Mouse (Mus musculus) lung, embryonic 14.5 days (tissue): ENCODE data around the gene H2-Q6. TPM values are rescaled to one million over a fixed set of nuclear protein-coding genes. Genes with fewer than 3 reads are reported as not detected.
"Not testable (repeated sequence)": the region's sequence is repeated elsewhere in the genome, so short reads cannot be mapped to it uniquely, and the experiment has no call there.

Experiments used
- ATAC-seq: fragments of 200-750 bp; cut with Nextera tagmentation; 2 replicates; pipeline ENCODE4 v1.8.0; 2017; ENCODE audit warnings: mild to moderate bottlenecking, moderate TSS enrichment, moderate library complexity; ENCODE audit not compliant: insufficient read depth
- DNase-seq: peaks from one replicate; pipeline ENCODE4 v3.0.0-alpha.2; 2015
- H3K27ac ChIP-seq: fragments of 300-500 bp; sonication (generic); 2 replicates; pipeline ENCODE4 v1.5.1; 2014; ENCODE audit warnings: low read depth, mild to moderate bottlenecking, moderate library complexity
- H3K27me3 ChIP-seq: fragments of 300-500 bp; sonication (generic); 2 replicates; pipeline ENCODE4 v1.6.1; 2014; ENCODE audit warnings: low read length, control low read depth; ENCODE audit not compliant: insufficient read depth
- H3K36me3 ChIP-seq: fragments of 300-500 bp; sonication (generic); 2 replicates; pipeline ENCODE4 v1.6.1; 2014; ENCODE audit warnings: control low read depth; ENCODE audit not compliant: insufficient read depth
- H3K4me1 ChIP-seq: fragments of 300-500 bp; sonication (generic); 2 replicates; pipeline ENCODE4 v1.6.1; 2014; ENCODE audit warnings: antibody characterized with exemption, control low read depth; ENCODE audit not compliant: insufficient read depth
- H3K4me2 ChIP-seq: fragments of 300-500 bp; sonication (generic); 2 replicates; pipeline ENCODE4 v1.6.1; 2014; ENCODE audit warnings: mild to moderate bottlenecking
- H3K4me3 ChIP-seq: fragments of 300-500 bp; sonication (generic); 2 replicates; pipeline ENCODE4 v1.5.1; 2014; ENCODE audit warnings: low read depth, low read length
- H3K9ac ChIP-seq: fragments of 300-500 bp; sonication (generic); 2 replicates; pipeline ENCODE4 v1.6.1; 2014
- H3K9me3 ChIP-seq: fragments of 300-500 bp; sonication (generic); 2 replicates; pipeline ENCODE4 v1.6.1; 2016; ENCODE audit warnings: low read depth, low read length, control low read depth
- CTCF ChIP-seq: IDR thresholded peaks from 2 replicates; pipeline ENCODE4 v1.5.1; 2016; ENCODE audit warnings: antibody characterized with exemption, low read depth
- WGBS: fragments of 180-500 bp; shearing (Covaris S2); extraction: QIAGEN DNeasy Blood & Tissue Kit; methylation state at CpG from one replicate; pipeline ENCODE4 v1.1.7; 2014; 5-methylcytosine and 5-hydroxymethylcytosine counted together
- polyA plus RNA-seq: library from polyadenylated mRNA; unstranded; fragments of >200 nt; fragmentation: Nextera tagmentation; extraction: Ambion mirVana; gene quantifications from 2 replicates; pipeline ENCODE4 v1.2.1, GENCODE M21; 2014

The H2-Q6 gene
- polyA plus RNA-seq, 1 experiment from 2014 or later = 0.54 TPM

DNA sequence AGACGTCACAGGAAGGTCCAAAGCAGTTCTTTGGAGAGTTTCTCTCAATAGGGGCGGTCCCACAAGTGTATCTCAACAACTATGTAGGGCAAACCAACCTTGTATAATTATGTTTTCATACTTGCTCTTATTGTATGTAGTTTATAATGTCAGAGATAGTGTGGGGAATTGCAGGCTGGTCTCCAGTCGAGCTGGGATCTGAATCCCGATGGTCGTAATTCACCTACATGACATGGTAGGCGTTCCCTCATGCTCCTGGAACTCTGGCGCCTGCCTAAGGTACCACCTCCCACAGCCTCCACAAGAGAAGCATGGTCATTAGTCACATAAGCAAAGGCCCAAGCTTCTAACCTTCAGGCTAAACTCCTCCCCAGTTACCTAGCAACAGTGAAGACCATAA lies 5.9 kb upstream of the H2-Q6 start:
- no peak for TF ChIP-seq CTCF
- no peak for DNase-seq
- Histone ChIP-seq H3K9me3 (no peaks in the 10 kb centered on the region), H3K27ac (no peak overlapping the region), H3K36me3 (no peaks in the 10 kb centered on the region), H3K4me1 (no peaks in the 10 kb centered on the region), H3K27me3 (0 out of 2 replicates have a peak, but pooled peaks cover 8% of the 10 kb centered on the region), H3K9ac (no peak overlapping the region), H3K4me3 (no peak overlapping the region), H3K4me2 (no peak overlapping the region)
- no peak for ATAC-seq
- 70% methylated on average over 7 of the region's 7 CpGs for WGBS

GRCm38 (mm10) chr17:35419564-35419963 lies 5.1 kb upstream of the H2-Q6 start:
- not testable (repeated sequence) for H3K4me3 ChIP-seq, H3K9me3 ChIP-seq, DNase-seq, ATAC-seq, H3K4me2 ChIP-seq, H3K27ac ChIP-seq, H3K9ac ChIP-seq, H3K27me3 ChIP-seq, H3K4me1 ChIP-seq, H3K36me3 ChIP-seq
- WGBS = 59% methylated on average over 4 of the region's 4 CpGs

GRCm38 (mm10) chr17:35420206-35420810 lies 4.3 kb upstream of the H2-Q6 start:
- not testable (repeated sequence) for H3K9ac ChIP-seq, ATAC-seq, H3K4me3 ChIP-seq, H3K4me1 ChIP-seq, H3K36me3 ChIP-seq, H3K9me3 ChIP-seq, H3K27ac ChIP-seq, H3K4me2 ChIP-seq
- TF ChIP-seq CTCF = peak; percentile 85
- peaks cover 16% of the 10 kb centered on the region for H3K27me3 ChIP-seq
- DNase-seq = peak; percentile 69
- 16% methylated on average over 11 of the region's 11 CpGs for WGBS

- not testable (repeated sequence) for DNase-seq, ATAC-seq, H3K9ac ChIP-seq, H3K27ac ChIP-seq, H3K9me3 ChIP-seq, H3K4me1 ChIP-seq, H3K4me3 ChIP-seq, H3K36me3 ChIP-seq, H3K4me2 ChIP-seq
- H3K27me3 ChIP-seq = peaks cover 25% of the 10 kb centered on the region
- WGBS = 87% methylated on average over 4 of the region's 4 CpGs
These were observed 3.3 kb upstream of the H2-Q6 start for GRCm38 (mm10) chr17:35421331-35421730.

DNA sequence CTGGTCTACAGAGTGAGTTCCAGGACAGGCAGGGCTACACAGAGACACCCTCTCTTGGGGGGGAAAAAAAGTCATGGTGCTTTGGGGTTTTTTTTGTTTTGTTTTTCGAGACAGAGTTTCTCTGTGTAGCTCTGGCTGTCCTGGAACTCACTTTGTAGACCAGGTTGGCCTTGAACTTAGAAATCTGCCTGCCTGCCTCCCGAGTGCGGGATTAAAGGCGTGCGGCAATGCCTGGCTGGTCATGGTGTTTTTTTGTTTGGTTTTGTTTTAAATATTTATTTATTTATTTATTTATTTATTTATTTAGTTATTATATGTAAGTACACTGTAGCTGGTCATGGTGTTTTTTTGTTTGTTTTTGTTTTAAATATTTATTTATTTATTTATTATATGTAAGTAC lies 2.3 kb upstream of the H2-Q6 start:
- peaks cover 25% of the 10 kb centered on the region for H3K27me3 ChIP-seq
- not testable (repeated sequence) for DNase-seq, H3K4me3 ChIP-seq, H3K36me3 ChIP-seq, H3K27ac ChIP-seq, H3K9ac ChIP-seq, ATAC-seq, H3K4me2 ChIP-seq, H3K4me1 ChIP-seq, H3K9me3 ChIP-seq
- 89% methylated on average over 5 of the region's 5 CpGs for WGBS

DNA sequence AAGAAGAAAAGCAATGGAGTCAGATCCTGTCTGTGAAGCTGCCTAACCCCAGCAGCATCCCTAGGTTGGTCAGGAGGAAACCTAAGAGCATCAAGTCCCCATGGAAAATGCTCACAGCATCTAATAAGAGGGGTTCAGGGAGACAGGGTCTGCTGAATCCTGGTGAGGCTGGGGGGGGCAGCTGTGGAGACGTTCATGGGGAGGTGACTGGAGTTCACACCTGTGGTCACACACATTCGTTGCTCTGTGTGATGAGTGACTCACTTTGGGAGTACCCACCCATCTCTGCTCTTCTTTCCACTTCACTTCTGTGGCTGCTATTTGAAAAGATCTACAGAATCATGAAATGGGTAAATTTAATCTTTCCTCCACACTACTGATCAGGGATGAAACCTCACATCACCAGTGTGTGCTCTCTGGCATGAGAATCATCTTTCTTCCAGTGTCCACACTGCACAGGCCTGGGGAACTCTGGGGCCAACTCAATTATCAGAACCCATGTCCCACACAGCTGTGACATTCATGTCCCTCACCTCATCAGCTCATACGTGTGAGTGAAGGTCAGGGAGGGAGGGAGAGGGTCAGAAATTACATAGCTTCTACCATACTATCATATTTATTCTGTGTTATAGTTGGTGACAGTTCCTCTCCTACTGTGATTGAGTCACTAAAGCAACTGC lies 1.4 kb upstream of the H2-Q6 start:
- ATAC-seq, DNase-seq, H3K4me3 ChIP-seq, H3K36me3 ChIP-seq, H3K4me1 ChIP-seq, H3K4me2 ChIP-seq, H3K9ac ChIP-seq, H3K9me3 ChIP-seq, H3K27ac ChIP-seq: not testable (repeated sequence)
- peaks cover 25% of the 10 kb centered on the region for H3K27me3 ChIP-seq
- WGBS = 47% methylated on average over 3 of the region's 3 CpGs

DNA sequence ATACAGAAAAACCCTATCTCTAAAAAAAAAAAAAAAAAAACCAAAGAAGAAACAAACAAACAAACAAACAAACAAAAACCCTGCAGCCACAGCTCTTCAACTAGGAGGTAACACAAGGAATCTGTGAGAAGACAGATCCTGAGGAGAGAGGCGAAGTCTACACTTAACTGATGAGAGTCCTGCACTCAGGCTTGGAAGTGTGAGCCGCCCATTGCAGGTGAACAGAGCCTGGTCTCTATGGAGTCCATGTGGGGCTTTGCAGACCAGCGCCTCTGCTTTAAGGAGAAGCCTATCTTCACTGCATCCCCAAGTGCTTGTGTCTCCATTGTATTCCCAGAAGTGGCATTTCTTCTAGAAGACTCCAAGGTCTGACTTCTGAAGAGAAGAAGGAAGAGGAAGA lies 544 bp upstream of the H2-Q6 start:
- not testable (repeated sequence) for H3K9ac ChIP-seq, DNase-seq, H3K9me3 ChIP-seq, H3K4me3 ChIP-seq, H3K4me2 ChIP-seq, ATAC-seq, H3K4me1 ChIP-seq, H3K36me3 ChIP-seq, H3K27ac ChIP-seq
- peaks cover 25% of the 10 kb centered on the region for H3K27me3 ChIP-seq
- 82% methylated on average over 3 of the region's 3 CpGs for WGBS
